Mouse (Mus musculus) ES-E14 (cell line): ENCODE measurements at regions not wholly inside any gene's neighbourhood (a gene's known extent, or its start where the extent isn't known, plus 50 kb on each side); places are given as distances from the start of the nearest gene placed in this dataset.

Experiments
- MAFK ChIP-seq: IDR thresholded peaks from 2 replicates; pipeline ENCODE4 v1.6.1; 2014; ENCODE audit warnings: mild to moderate bottlenecking, low read depth, low read length, inconsistent platforms; ENCODE audit not compliant: insufficient read depth
- ZC3H11A ChIP-seq: IDR thresholded peaks from 2 replicates; pipeline ENCODE4 v1.6.1; 2012; ENCODE audit warnings: low read depth, mild to moderate bottlenecking, inconsistent platforms, low read length, borderline replicate concordance

DNA sequence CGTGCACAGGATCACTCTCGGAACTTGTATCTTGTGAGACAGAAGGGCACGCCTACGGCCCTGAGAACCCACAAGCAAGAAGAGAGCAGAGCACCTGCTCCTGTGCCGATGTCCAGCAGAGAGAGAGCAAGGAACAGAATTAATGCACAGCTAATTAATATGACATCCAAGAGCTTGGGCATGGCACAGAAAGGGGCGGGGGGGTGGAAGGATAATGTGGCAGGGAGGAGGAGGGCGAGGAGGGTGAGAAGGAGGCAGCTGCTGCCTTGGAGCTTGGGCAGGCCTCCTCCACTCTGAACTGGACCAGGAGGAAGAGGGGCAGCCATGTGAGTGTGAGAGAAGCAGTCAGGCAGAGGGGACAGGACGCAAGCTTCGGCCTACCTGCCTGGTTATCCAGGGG is 151.4 kb upstream of the Lemd2 start:
- no peak for TF ChIP-seq MAFK
- no peak for TF ChIP-seq ZC3H11A
